Mouse (Mus musculus) bone marrow macrophage, adult 2 months (primary cell): ENCODE results near the gene BC004004. TPM values are rescaled to one million over a fixed set of nuclear protein-coding genes. Genes with fewer than 3 reads are reported as not detected.

Experiments used
- H3K27ac ChIP-seq: 2 replicates; pipeline ENCODE4 v1.5.1; 2012; ENCODE audit warnings: low read depth, low read length; ENCODE audit not compliant: insufficient read depth
- H3K4me1 ChIP-seq: 2 replicates; pipeline ENCODE4 v1.6.1; 2012; ENCODE audit warnings: low read length; ENCODE audit not compliant: control insufficient read depth, insufficient read depth
- H3K4me3 ChIP-seq: 2 replicates; pipeline ENCODE4 v1.5.1; 2012; ENCODE audit warnings: mild to moderate bottlenecking, low read length, moderate library complexity; ENCODE audit not compliant: insufficient read depth
- CTCF ChIP-seq: IDR thresholded peaks from 2 replicates; pipeline ENCODE4 v1.5.1; 2012; ENCODE audit warnings: low read depth, mild to moderate bottlenecking, low read length, moderate library complexity
- POLR2A ChIP-seq: IDR thresholded peaks from 2 replicates; pipeline ENCODE4 v1.6.1; 2012; ENCODE audit warnings: mild to moderate bottlenecking, low read depth, low read length, borderline replicate concordance
- polyA plus RNA-seq: library from polyadenylated mRNA; stranded (reverse); fragments of >200 nt; gene quantifications from 2 replicates; pipeline ENCODE4 v1.2.4, GENCODE M21; 2012; ENCODE audit not compliant: missing spikeins, insufficient read depth, insufficient read length

Gene BC004004
- polyA plus RNA-seq, 1 experiment = 105 TPM

DNA sequence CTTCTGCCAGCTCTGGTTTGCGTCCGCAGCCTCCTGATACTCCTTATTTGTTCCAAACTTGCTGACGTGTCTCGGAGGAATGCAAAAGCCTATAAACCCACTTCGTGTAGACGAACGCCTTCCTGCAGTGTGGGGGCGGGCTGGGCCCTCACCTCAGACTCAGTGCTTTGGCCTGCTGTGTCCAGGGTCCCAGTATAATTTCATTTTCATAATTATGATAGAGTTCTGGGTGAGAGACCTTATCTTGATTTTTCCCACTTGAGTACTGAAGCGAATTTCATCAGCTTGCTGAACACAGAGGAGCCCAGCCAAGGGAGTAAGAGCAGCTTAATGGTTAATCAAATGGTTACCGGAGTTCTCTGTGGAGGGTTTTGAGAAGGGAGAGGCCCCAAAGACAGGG is 28.7 kb downstream of the BC004004 start:
- Histone ChIP-seq H3K4me3 (no peak overlapping the region), H3K27ac (no peak overlapping the region), H3K4me1 (no peaks in the 10 kb centered on the region)
- TF ChIP-seq POLR2A (no peak), CTCF (no peak)

- H3K27ac ChIP-seq = no peak overlapping the region
- H3K4me3 ChIP-seq = no peak overlapping the region
- TF ChIP-seq POLR2A = no peak
- TF ChIP-seq CTCF = 0 out of 2 replicates have a peak, but pooled peaks have one; percentile 8
Measured at GRCm38 (mm10) chr17:29297813-29298212, 29.2 kb downstream of the BC004004 start.

GRCm38 (mm10) chr17:29299282-29299681 is 30.7 kb downstream of the BC004004 start:
- TF ChIP-seq POLR2A = no peak
- TF ChIP-seq CTCF = no peak
- Histone ChIP-seq H3K4me3 (no peak overlapping the region), H3K4me1 (no peaks in the 10 kb centered on the region), H3K27ac (no peak overlapping the region)

More at GRCm38 (mm10) chr17:29297813-29298212, 29.2 kb downstream of the BC004004 start:
- H3K4me1 ChIP-seq = no peaks in the 10 kb centered on the region

DNA sequence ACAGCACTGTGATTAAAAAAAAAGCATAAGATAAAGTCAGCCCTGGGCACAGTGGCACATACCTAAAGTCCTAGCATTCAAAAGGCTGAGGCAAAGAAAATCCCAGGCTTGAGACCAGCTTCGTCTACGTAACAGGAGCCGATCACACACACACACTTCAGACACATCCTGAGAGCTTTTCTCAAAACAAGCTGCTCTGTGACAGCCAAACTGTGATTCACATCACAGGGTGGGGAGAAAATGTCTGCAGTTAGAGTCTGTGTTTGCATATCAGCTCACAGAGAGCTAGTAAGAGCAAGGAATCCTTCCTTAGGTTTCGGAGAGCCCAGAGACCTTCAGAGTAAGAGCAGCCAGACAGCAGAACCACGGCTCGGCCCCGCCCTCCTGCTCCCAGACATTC is 32.3 kb downstream of the BC004004 start:
- Histone ChIP-seq H3K4me3 (no peak overlapping the region), H3K4me1 (no peaks in the 10 kb centered on the region), H3K27ac (no peak overlapping the region)
- TF ChIP-seq POLR2A (no peak), CTCF (no peak)

DNA sequence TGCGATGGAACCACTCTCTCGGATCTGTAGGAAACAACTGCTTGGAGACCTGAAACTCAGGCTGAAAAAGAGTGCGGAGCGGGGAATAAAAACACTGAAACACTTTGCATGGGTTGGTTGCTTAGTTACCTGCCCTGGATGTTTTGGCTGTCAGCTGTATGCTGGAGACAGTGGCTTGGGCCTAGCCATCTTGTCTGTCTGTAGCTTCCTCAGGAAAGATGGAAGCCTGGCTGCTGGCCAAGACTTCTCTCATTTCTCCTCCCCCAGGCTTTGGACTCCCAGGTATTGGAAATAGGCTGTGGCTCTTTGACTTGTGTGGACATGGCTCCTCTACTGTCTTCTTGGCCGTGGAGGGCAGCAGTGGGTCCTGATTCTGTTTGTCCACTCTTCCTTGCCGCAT is 32.8 kb downstream of the BC004004 start:
- H3K27ac ChIP-seq = no peak overlapping the region
- TF ChIP-seq CTCF = no peak
- TF ChIP-seq POLR2A = no peak
- H3K4me1 ChIP-seq = no peaks in the 10 kb centered on the region
- H3K4me3 ChIP-seq = no peak overlapping the region

DNA sequence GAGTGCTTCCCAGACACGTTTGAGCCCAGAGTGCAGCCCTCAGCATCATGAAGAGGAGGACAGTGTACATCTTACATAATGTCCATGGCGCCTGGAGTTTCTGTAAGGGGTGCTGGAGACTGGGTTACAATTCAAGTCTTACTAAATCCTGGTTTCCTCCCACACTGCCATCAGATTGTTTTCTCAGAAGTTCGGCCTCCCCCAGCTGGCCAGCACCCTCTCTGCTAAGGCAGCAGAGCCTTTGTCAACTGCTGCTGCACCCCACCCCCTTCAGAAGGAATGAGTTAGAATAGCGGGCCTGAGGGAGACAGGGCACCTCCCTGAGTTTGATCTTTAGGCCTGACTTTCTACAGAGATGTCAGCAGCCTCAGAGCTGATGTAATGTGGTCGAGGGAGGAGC is 33.6 kb downstream of the BC004004 start:
- TF ChIP-seq CTCF (no peak), POLR2A (no peak)

GRCm38 (mm10) chr17:29303087-29303486 is 34.5 kb downstream of the BC004004 start:
- H3K4me3 ChIP-seq = no peak overlapping the region
- no peak overlapping the region for H3K27ac ChIP-seq
- H3K4me1 ChIP-seq = no peaks in the 10 kb centered on the region
- TF ChIP-seq CTCF (no peak), POLR2A (no peak)

More for the DNA sequence above, 33.6 kb downstream of the BC004004 start:
- no peak overlapping the region for H3K4me3 ChIP-seq
- no peak overlapping the region for H3K27ac ChIP-seq
- H3K4me1 ChIP-seq = no peaks in the 10 kb centered on the region

- TF ChIP-seq POLR2A (no peak), CTCF (no peak)
- Histone ChIP-seq H3K4me1 (no peaks in the 10 kb centered on the region), H3K4me3 (no peak overlapping the region), H3K27ac (no peak overlapping the region)
Measured at GRCm38 (mm10) chr17:29303856-29304255, 35.3 kb downstream of the BC004004 start.

DNA sequence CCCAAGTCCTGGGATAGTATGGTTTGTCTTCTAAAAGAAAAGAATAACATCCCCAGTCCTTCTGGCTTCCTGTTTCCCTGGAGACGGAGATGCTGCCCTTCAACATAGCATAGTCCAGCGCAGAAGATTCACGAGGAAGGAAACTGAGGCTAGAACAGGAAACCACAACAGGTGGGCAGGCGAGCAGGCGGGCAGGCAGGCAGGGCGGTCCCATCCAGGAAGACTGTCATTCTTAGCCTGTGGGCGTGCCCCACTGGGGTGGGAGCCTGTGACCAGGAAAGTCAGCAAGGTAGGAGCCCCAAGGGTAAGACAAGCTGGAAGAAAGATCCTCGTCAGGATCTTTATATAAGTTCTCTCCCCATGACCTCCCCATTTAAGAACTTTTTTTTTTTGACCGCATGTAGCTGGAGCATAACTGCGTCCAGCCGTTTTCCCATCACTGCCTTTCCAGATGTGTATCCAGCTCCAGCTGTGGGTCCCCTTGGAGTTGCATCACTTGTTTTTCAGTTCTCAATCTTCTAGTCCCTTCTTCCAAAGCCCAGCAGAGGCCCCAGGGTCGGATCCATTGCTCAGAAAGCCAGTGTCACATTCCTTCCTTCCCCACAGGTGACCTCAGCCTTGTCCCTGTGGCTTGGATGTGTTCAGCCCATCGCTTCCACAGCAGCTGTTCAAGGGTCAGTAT is 35.9 kb downstream of the BC004004 start:
- Histone ChIP-seq H3K4me3 (no peak overlapping the region), H3K4me1 (no peaks in the 10 kb centered on the region), H3K27ac (no peak overlapping the region)
- TF ChIP-seq CTCF (no peak), POLR2A (no peak)

- TF ChIP-seq POLR2A = no peak
- TF ChIP-seq CTCF = no peak
- no peak overlapping the region for H3K4me3 ChIP-seq
- H3K27ac ChIP-seq = no peak overlapping the region
- H3K4me1 ChIP-seq = no peaks in the 10 kb centered on the region
Measured at GRCm38 (mm10) chr17:29305058-29305806, 36.6 kb downstream of the BC004004 start.
